Mouse (Mus musculus) heart, adult 11 months (tissue): ENCODE measurements around the gene Ccr6.

ENCODE experiments used
- DNase-seq: peaks from one replicate; pipeline ENCODE4 v3.0.0; 2022

The Ccr6 gene

DNA sequence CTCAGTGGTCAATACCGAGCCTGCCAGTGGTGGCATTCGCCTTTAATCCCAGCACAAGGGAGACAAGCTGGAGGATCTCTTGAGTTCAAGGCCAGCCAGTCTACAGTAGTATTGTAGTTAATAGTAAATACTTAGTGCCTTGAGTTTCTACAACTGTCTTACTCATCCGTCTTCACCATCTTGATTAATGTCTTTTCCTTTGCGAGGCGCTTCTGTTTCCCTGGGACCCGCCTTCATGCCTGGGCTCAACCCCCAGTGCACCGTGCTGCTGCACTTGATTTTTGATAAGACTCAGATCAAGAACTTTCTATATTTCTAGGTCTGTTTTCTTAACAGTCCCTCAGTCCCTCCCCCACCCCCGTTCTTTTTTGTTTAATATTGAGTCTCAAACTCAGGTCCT, 49.2 kb downstream of the Ccr6 start:
- no peak for DNase-seq

DNA sequence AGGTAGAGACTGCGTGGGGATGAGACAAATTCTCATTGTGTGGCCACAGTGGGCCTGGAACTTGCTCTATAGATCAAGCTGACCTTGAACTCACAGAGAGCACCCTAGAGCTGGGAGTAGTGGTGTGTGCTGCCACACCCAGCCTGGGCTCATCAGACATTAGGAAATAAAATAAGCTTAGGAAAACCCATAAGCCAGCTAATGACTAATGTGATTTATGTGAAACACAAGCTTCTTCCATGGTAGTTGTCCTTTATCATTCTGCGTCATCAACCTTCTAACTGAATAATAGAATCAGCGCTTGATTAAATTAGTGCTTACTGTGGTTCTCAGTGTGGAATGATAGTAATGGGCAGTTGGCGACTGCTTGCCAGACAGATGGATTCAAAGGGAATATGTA, 51.1 kb downstream of the Ccr6 start:
- no peak for DNase-seq

DNA sequence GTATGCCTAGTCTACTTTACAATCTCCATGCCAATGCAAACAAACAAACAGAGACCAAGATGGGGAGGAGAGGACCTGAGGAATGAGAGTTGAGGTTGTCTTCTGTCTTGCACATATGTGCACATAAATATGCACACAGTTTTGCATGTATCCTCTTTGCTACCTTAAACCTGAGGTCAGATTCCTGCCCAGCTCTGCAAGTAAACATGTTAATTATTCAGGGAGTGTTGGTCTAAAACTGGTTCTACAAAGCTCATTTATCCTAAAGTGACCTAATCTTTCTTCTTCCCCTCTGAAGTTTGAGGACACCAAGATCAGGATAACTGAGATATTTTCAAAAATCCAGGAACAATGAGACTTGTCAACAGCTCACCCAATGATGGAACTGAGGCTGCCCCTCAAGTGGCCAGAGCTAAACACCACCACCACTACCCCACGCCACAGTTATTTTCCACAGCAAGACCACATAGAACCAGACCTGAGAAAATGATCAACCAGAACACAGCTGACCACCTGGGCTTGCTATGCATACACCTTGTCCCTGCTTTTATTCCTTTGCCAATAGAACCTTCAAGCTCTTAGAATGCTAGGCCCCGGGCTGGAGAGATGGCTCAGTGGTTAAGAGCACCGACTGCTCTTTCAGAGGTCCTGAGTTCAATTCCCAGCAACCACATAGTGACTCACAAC, 54.3 kb downstream of the Ccr6 start:
- no peak for DNase-seq

DNA sequence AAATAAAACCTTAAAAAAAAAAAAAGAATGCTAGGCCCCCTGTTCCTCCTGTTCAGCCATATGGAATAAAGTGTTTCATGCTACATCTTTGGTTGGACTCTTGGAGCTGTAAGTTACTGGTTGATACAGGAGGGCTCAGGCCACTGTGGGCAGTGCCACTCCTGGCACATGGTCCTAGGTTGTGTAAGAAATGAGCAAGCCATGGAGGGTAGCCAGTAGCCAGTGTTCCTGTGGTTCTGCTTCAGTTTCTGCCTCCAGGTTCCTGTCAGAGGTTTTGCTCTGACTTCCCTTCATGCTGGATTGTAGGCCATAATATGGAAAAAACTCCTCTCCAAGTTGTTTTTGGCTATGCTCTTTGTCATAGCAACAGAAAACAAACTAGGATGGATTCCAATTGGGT, 54.9 kb downstream of the Ccr6 start:
- DNase-seq: no peak

DNA sequence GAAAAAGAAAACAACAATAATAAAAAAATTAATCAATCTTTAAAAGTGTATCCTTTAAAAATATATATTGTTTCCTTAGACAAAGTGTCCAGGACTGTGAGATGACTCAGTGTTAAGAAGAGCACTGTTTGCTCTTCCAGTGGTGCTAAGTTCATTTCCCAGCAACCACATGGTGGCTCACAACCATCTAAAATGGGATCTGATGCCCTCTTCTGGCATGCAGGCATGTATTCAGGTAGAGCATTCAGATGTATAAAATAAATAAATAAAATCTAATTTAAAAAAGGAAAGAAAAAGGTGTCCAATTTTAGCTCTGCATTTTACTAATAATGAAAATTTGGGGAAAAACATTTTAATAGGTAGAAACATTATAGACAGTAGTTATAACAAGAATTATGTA, 60.0 kb downstream of the Ccr6 start:
- DNase-seq: no peak

DNA sequence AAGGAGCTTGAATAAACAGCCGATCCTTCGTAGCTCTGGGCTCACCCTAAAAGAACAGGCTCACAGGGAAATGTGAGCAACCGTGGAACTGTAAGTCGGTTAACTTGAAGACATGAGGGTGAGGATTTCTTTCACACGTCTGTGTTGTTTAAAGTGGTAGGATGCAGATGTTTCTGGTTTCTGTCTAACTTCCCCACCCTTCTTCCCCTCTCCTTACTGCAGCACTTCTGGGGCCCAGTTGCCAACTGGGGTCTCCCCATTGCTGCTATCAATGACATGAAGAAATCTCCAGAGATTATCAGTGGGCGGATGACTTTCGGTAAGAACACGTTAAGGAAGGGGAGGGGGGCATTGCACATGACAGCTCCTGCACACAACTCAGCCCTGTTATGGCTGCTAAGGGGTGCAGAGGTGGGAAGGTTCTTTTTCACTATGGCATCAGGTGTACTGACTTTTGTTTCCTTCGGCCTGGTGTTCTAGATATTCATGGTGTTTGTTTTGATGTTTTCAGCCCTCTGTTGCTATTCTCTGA, 60.5 kb downstream of the Ccr6 start:
- DNase-seq: peak; percentile 71

DNA sequence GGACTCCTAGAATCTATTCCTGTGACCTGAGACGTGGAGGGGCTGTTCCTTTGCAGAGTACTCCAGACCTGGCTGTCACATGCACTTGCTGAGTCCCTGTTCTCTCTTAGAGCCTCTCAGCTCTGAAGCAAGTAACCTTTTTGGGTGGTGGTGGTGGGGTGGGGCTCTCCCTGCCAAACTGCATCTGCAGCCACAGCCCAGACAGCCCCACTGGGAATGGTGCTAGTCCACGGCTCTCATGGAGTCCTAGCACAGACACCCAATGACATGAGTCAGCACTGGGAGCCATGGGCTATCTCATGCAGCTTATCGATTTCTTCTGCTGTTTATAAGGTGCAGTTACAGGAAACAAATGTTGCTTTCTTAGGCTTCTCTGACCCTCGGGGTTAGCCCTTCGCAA, 61.9 kb downstream of the Ccr6 start:
- DNase-seq: peak; percentile 61

DNA sequence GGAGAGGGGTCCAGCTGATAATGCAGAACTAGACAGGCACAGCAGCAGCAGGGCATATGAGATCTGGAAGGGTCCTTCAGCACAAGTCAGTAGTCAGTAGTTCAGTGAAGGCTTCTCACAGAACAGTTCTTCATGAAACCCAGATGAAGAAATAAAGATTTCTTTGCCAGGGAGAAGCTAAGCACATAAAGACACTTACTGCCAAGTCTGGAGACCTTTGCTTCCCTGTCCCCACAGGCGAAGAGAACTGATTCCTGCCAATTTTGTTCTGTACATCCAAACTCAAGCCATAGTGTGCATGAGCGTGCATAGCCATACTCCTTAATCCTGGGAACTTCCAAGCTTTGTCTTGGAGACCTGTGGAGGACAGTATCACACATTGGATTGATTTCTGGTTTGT, 62.4 kb downstream of the Ccr6 start:
- peak; percentile 59 for DNase-seq

DNA sequence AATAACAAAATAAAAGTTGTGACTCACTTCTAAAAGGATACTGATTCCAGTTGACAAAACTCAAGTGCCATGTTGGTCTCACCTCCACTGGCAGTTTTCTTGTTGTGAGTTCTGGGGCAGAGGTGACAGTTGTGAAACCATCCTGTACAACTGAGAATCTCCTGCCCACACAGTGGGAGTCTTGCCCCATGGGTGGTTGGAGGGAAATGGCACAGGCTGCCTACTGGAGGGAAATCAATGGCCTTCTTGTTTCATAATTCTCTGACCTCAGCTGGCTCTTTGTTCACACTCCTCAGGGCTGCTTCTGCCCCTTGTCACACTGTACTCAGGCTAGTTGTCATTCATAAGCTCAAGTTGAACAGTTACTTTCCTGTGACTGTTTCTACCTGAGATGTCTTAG, 63.7 kb downstream of the Ccr6 start:
- DNase-seq: peak; percentile 72

DNA sequence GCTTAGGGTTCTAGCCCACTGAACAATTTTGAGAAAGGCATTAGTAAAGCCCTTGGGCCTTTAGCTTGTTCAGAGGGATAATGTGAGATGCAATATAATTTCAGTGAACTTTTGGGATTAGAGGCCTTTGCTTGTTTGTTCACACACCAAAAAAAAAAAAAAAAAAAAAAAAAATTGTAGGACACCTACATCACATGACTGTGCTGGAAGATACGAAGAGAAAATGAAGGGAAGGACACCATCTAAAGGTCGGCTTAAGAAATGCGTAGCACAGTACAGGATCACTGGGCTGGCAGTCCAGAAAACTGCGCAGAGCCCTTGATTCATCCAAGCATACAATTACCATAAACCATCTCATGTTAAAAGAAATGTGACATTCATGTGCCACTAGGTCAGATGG, 65.7 kb downstream of the Ccr6 start:
- peak; percentile 31 for DNase-seq

DNA sequence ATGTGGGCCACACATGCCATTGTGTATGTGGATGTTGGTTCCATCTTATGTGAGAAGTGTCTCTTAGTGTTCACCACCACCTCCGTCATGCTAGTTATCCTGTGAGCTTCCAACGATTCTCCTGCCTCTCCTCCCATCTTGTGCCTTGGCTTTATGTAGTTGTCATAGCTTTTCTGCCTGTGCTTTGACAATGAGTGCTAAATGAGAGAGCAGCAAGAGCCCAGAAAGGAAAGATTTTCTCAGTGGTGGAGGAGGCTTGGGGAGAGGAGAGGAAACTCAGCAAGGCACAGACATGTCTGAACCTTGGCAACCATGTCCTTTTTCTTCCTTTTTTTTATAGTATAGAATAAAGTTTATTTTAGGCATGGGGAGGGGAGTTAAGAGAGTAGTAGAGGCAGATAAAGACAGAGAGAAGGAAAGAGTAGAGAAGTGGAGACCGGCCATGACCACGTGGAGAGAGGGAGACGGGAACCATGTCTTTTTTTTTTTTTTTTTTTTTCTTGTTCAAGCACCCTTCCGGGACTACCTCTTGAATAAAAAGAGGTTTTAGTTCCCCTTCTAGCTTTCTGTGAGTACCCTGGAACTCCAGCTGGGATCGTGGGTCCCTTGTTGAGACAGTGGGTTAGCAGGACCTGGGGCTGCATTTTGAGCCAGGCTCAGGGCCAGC, 67.1 kb downstream of the Ccr6 start:
- peak; percentile 71 for DNase-seq

DNA sequence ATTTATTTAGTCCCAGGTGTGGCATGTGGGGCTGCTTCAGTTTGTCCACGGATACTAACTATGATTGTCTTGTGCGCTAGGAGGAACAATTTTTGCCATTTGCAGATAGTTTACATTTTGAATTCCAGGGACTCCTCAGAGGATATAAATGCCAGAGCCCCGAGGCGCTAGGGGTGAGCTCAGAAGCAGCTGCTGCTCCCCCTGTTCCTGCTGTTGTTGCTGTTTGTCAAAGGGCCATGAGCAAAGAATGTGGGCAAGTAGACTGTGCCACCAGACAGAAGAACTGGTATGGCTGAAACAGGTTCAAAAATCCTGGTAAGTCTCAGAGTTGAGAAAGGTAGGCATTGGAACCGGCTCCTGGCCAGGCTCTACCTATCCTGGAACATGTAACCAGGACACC, 67.8 kb downstream of the Ccr6 start:
- DNase-seq: no peak

DNA sequence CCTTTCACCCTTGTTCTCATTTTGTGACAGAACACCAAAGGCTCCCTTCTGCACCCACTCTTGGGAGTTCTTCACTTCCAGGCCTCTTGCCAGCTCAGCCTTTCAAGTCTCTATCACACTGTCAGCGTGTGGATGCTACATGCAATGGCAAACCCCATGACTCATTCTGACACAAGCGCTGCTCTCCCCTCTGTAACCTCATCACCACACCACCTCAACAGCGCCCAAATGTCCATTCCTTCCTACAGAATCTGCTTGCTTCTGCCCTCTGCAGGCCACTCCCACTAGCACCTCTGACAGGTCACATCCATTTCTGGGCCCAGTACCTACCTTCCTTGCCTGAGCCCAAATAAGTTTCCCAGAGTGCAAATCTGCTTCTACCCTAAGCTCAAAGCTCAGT, 70.0 kb downstream of the Ccr6 start:
- peak; percentile 86 for DNase-seq
